Mouse (Mus musculus) fat pad, adult 2 months (tissue): ENCODE measurements around the gene Fancc.

Experiments
- DNase-seq: peaks from one replicate; pipeline ENCODE4 v3.0.0-alpha.2; 2011; ENCODE audit warnings: low read depth, low spot score; ENCODE audit errors: extremely low read depth

Fancc gene

GRCm38 (mm10) chr13:63294359-63295193 is 202.5 kb downstream of the Fancc start:
- DNase-seq, result no peak

GRCm38 (mm10) chr13:63293647-63294046 is 203.4 kb downstream of the Fancc start:
- DNase-seq, result no peak

- DNase-seq, result no peak
These were observed 206.1 kb downstream of the Fancc start for GRCm38 (mm10) chr13:63291016-63291415.

- DNase-seq, result no peak
These were observed 207.0 kb downstream of the Fancc start for GRCm38 (mm10) chr13:63290126-63290525.

- no peak for DNase-seq
These were observed 207.4 kb downstream of the Fancc start for GRCm38 (mm10) chr13:63289687-63290086.

GRCm38 (mm10) chr13:63289152-63289551 is 207.9 kb downstream of the Fancc start:
- DNase-seq, result no peak

- DNase-seq, result no peak
These were observed 210.5 kb downstream of the Fancc start for GRCm38 (mm10) chr13:63286483-63287102.

GRCm38 (mm10) chr13:63284748-63285147 is 212.3 kb downstream of the Fancc start:
- DNase-seq, result no peak

GRCm38 (mm10) chr13:63283236-63283635 is 213.8 kb downstream of the Fancc start:
- no peak for DNase-seq

GRCm38 (mm10) chr13:63281206-63281605 is 215.9 kb downstream of the Fancc start:
- no peak for DNase-seq

- no peak for DNase-seq
These were observed 216.7 kb downstream of the Fancc start for GRCm38 (mm10) chr13:63280344-63280743.

- no peak for DNase-seq
These were observed 217.3 kb downstream of the Fancc start for GRCm38 (mm10) chr13:63279807-63280206.

- DNase-seq, result no peak
These were observed 218.1 kb downstream of the Fancc start for GRCm38 (mm10) chr13:63278796-63279475.

- DNase-seq, result no peak
These were observed 218.9 kb downstream of the Fancc start for GRCm38 (mm10) chr13:63278141-63278631.

GRCm38 (mm10) chr13:63277316-63277715 is 219.8 kb downstream of the Fancc start:
- DNase-seq, result no peak

- no peak for DNase-seq
These were observed 220.7 kb downstream of the Fancc start for GRCm38 (mm10) chr13:63276389-63276788.

- DNase-seq, result no peak
These were observed 222.5 kb downstream of the Fancc start for GRCm38 (mm10) chr13:63274488-63275166.

GRCm38 (mm10) chr13:63273859-63274258 is 223.2 kb downstream of the Fancc start:
- no peak for DNase-seq

GRCm38 (mm10) chr13:63272602-63273229 is 224.4 kb downstream of the Fancc start:
- DNase-seq, result peak; percentile 87

GRCm38 (mm10) chr13:63272017-63272601 is 225.0 kb downstream of the Fancc start:
- DNase-seq, result no peak
